Mouse (Mus musculus): ENCODE measurements around the gene Gm28053. TPM values are rescaled to one million over a fixed set of nuclear protein-coding genes. Genes with fewer than 3 reads are reported as not detected.

Gm28053 gene
- polyA plus RNA-seq, 1 experiment from 2014 or later = not detected

Other genes starting within 250 kb of the Gm28053 start
- 59.7 and 70.8 TPM in 2 replicates for gene Atp6v0e2, start 181.0 kb upstream of the Gm28053 start, polyA plus RNA-seq (2014; fragmentation: Nextera tagmentation; extraction: Ambion mirVana)
- gene Lrrc61, start 163.8 kb upstream of the Gm28053 start, polyA plus RNA-seq (2014; fragmentation: Nextera tagmentation; extraction: Ambion mirVana) = 15.7 and 18.7 TPM in 2 replicates
- gene Rarres2, start 145.8 kb upstream of the Gm28053 start, polyA plus RNA-seq (2014; fragmentation: Nextera tagmentation; extraction: Ambion mirVana) = 1.6 and 2.8 TPM in 2 replicates
- not detected in 2 replicates for gene Gm45021, start 129.0 kb upstream of the Gm28053 start, polyA plus RNA-seq (2014; fragmentation: Nextera tagmentation; extraction: Ambion mirVana)
- 39.8 and 47.5 TPM in 2 replicates for gene Repin1, start 124.7 kb upstream of the Gm28053 start, polyA plus RNA-seq (2014; fragmentation: Nextera tagmentation; extraction: Ambion mirVana)
- not detected in 2 replicates for gene Gm44965, start 124.7 kb upstream of the Gm28053 start, polyA plus RNA-seq (2014; fragmentation: Nextera tagmentation; extraction: Ambion mirVana)
- 9.3 and 11.0 TPM in 2 replicates for gene Zfp775, start 116.5 kb upstream of the Gm28053 start, polyA plus RNA-seq (2014; fragmentation: Nextera tagmentation; extraction: Ambion mirVana)
- 1.6 TPM in 2 replicates for gene AI854703, start 91.8 kb upstream of the Gm28053 start, polyA plus RNA-seq (2014; fragmentation: Nextera tagmentation; extraction: Ambion mirVana)
- gene Gimap8, start 71.4 kb upstream of the Gm28053 start, polyA plus RNA-seq (2014; fragmentation: Nextera tagmentation; extraction: Ambion mirVana) = 0.18 and 0.23 TPM in 2 replicates
- 3.6 and 4.3 TPM in 2 replicates for gene Gimap9, start 42.5 kb upstream of the Gm28053 start, polyA plus RNA-seq (2014; fragmentation: Nextera tagmentation; extraction: Ambion mirVana)
- 4.9 and 5.4 TPM in 2 replicates for gene Gimap4, start 34.1 kb upstream of the Gm28053 start, polyA plus RNA-seq (2014; fragmentation: Nextera tagmentation; extraction: Ambion mirVana)
- 13.9 and 14.6 TPM in 2 replicates for gene Gimap6, start 10.4 kb upstream of the Gm28053 start, polyA plus RNA-seq (2014; fragmentation: Nextera tagmentation; extraction: Ambion mirVana)
- not detected in 2 replicates for gene Gimap7, start within 50 bp of the Gm28053 start, polyA plus RNA-seq (2014; fragmentation: Nextera tagmentation; extraction: Ambion mirVana)
- gene Gimap1, start 20.4 kb downstream of the Gm28053 start, polyA plus RNA-seq (2014; fragmentation: Nextera tagmentation; extraction: Ambion mirVana) = 6.4 TPM in 2 replicates
- gene Gimap5, start 27.6 kb downstream of the Gm28053 start, polyA plus RNA-seq (2014; fragmentation: Nextera tagmentation; extraction: Ambion mirVana) = 0.99 and 1.7 TPM in 2 replicates
- gene Gimap3, start 52.2 kb downstream of the Gm28053 start, polyA plus RNA-seq (2014; fragmentation: Nextera tagmentation; extraction: Ambion mirVana) = not detected in 2 replicates
- gene Tmem176a, start 122.3 kb downstream of the Gm28053 start, polyA plus RNA-seq (2014; fragmentation: Nextera tagmentation; extraction: Ambion mirVana) = 21.7 and 22.8 TPM in 2 replicates
- gene Tmem176b, start 122.9 kb downstream of the Gm28053 start, polyA plus RNA-seq (2014; fragmentation: Nextera tagmentation; extraction: Ambion mirVana) = 49.0 and 59.2 TPM in 2 replicates
- not detected in 2 replicates for gene Aoc1, start 154.3 kb downstream of the Gm28053 start, polyA plus RNA-seq (2014; fragmentation: Nextera tagmentation; extraction: Ambion mirVana)
- gene 1600015I10Rik, start 211.3 kb downstream of the Gm28053 start, polyA plus RNA-seq (2014; fragmentation: Nextera tagmentation; extraction: Ambion mirVana) = not detected in 2 replicates